Mouse (Mus musculus) urinary bladder, adult 2 months (tissue): ENCODE data around the gene Lactb. TPM values are rescaled to one million over a fixed set of nuclear protein-coding genes. Genes with fewer than 3 reads are reported as not detected.

ENCODE experiments used
- polyA plus RNA-seq: library from polyadenylated mRNA; depleted of rRNA; stranded (reverse); fragments of >200 nt; gene quantifications from 2 replicates; pipeline ENCODE4 v1.2.3, GENCODE M21; 2012; rRNA removed

The Lactb gene
- polyA plus RNA-seq, 1 experiment: 17.1 TPM

Other genes starting within 250 kb of the Lactb start
- gene Aph1b, start 180.0 kb downstream of the Lactb start, polyA plus RNA-seq: 8.2 and 8.8 TPM in 2 replicates
- 0.36 and 0.37 TPM in 2 replicates for gene Gm10647, start 178.4 kb downstream of the Lactb start, polyA plus RNA-seq
- 3.7 and 5.0 TPM in 2 replicates for gene Aph1c, start 140.8 kb downstream of the Lactb start, polyA plus RNA-seq
- gene Rab8b, start 55.8 kb downstream of the Lactb start, polyA plus RNA-seq: 18.9 and 20.1 TPM in 2 replicates
- 270 and 343 TPM in 2 replicates for gene Rps27l, start 29.4 kb downstream of the Lactb start, polyA plus RNA-seq
- gene Tpm1, start 73.9 kb upstream of the Lactb start, polyA plus RNA-seq: 5,954 and 6,025 TPM in 2 replicates